Mouse (Mus musculus): Measurements from ENCODE around the gene Ipo13. TPM values are rescaled to one million over a fixed set of nuclear protein-coding genes. Genes with fewer than 3 reads are reported as not detected.

Gene Ipo13
- polyA plus RNA-seq, 1 experiment from 2014 or later = 22.5 TPM

GRCm38 (mm10) chr4:117878703-117879102 is 36.1 kb downstream of the Ipo13 start:
- Histone ChIP-seq H3K4me3 (replicated peaks) (no peak overlapping the region), H3K27me3 (peaks cover 37% of the 10 kb centered on the region), H3K27ac (no peak overlapping the region), H3K4me1 (replicated peaks) (peaks cover 13% of the 10 kb centered on the region), H3K36me3 (peaks cover 6% of the 10 kb centered on the region; the same call in 1 of the 2 replicates), H3K9me3 (replicated peaks) (no peaks in the 10 kb centered on the region), H3K9ac (no peak overlapping the region), H3K4me2 (no peak overlapping the region)
- 58% methylated on average over 5 of the region's 5 CpGs for WGBS (ENCODE audit: insufficient replicate concordance)
- no peak for DNase-seq
- ATAC-seq (ENCODE audit: low read depth) = no peak

- 66% methylated on average over 10 of the region's 10 CpGs for WGBS (ENCODE audit: insufficient replicate concordance)
- H3K4me3 ChIP-seq (replicated peaks) = no peak overlapping the region
- no peak overlapping the region for H3K9ac ChIP-seq
- no peak overlapping the region for H3K4me2 ChIP-seq
- no peaks in the 10 kb centered on the region for H3K9me3 ChIP-seq (replicated peaks)
- H3K27ac ChIP-seq = no peak overlapping the region
- DNase-seq (no peak), ATAC-seq (ENCODE audit: low read depth) (no peak)
- peaks cover 10% of the 10 kb centered on the region for H3K4me1 ChIP-seq (replicated peaks)
- H3K27me3 ChIP-seq = peaks cover 33% of the 10 kb centered on the region
- 0 out of 2 replicates have a peak, but pooled peaks cover 6% of the 10 kb centered on the region for H3K36me3 ChIP-seq
Observed at GRCm38 (mm10) chr4:117878301-117878700, 36.5 kb downstream of the Ipo13 start.

GRCm38 (mm10) chr4:117873615-117874014 is 41.2 kb downstream of the Ipo13 start:
- H3K36me3 ChIP-seq = peaks cover 24% of the 10 kb centered on the region
- WGBS (ENCODE audit: insufficient replicate concordance) = 86% methylated on average over 9 of the region's 9 CpGs
- H3K27ac ChIP-seq = no peak overlapping the region

GRCm38 (mm10) chr4:117872471-117872886 is 42.3 kb downstream of the Ipo13 start, which contains the start of gene Ccdc24:
Gene Ccdc24 (minus strand): TSS chr4:117872557.
- ATAC-seq (ENCODE audit: low read depth) (peak; percentile 52), DNase-seq (peak; percentile 57)
- Histone ChIP-seq H3K9me3 (replicated peaks) (no peaks in the 10 kb centered on the region), H3K36me3 (peaks cover 36% of the 10 kb centered on the region), H3K9ac (peak within 1 kb of the TSS; percentile 56), H3K4me1 (replicated peaks) (peaks cover 59% of the 10 kb centered on the region), H3K4me3 (replicated peaks) (peak within 1 kb of the TSS; percentile 43), H3K27ac (peak within 1 kb of the TSS; percentile 80), H3K4me2 (peak within 1 kb of the TSS; percentile 65), H3K27me3 (peaks cover 6% of the 10 kb centered on the region)
- WGBS (ENCODE audit: insufficient replicate concordance) = 17% methylated on average over 14 of the region's 14 CpGs

More at GRCm38 (mm10) chr4:117873615-117874014, 41.2 kb downstream of the Ipo13 start:
- DNase-seq (no peak), ATAC-seq (ENCODE audit: low read depth) (no peak)
- no peak overlapping the region for H3K4me2 ChIP-seq
- peaks cover 48% of the 10 kb centered on the region for H3K4me1 ChIP-seq (replicated peaks)
- no peak overlapping the region for H3K4me3 ChIP-seq (replicated peaks)
- no peak overlapping the region for H3K9ac ChIP-seq
- no peaks in the 10 kb centered on the region; the same call in 1 of the 2 replicates for H3K27me3 ChIP-seq
- no peaks in the 10 kb centered on the region for H3K9me3 ChIP-seq (replicated peaks)

- WGBS (ENCODE audit: insufficient replicate concordance) = 40% methylated on average over 7 of the region's 7 CpGs
- Histone ChIP-seq H3K9ac (peak overlapping the region; percentile 56), H3K4me2 (peak overlapping the region; percentile 65), H3K36me3 (peaks cover 43% of the 10 kb centered on the region), H3K4me3 (replicated peaks) (peak overlapping the region; percentile 43), H3K4me1 (replicated peaks) (peaks cover 66% of the 10 kb centered on the region), H3K27ac (peak overlapping the region; percentile 80), H3K9me3 (replicated peaks) (no peaks in the 10 kb centered on the region), H3K27me3 (peaks cover 9% of the 10 kb centered on the region)
- DNase-seq (peak; percentile 70), ATAC-seq (ENCODE audit: low read depth) (peak; percentile 58)
Observed at GRCm38 (mm10) chr4:117871787-117872186, 43.0 kb downstream of the Ipo13 start.

- Histone ChIP-seq H3K27me3 (peaks cover 9% of the 10 kb centered on the region), H3K9ac (peak overlapping the region; percentile 56; the same call in 1 of the 2 replicates), H3K4me2 (no peak overlapping the region), H3K36me3 (peaks cover 52% of the 10 kb centered on the region), H3K27ac (peak overlapping the region; percentile 80), H3K9me3 (replicated peaks) (no peaks in the 10 kb centered on the region), H3K4me3 (replicated peaks) (no peak overlapping the region), H3K4me1 (replicated peaks) (peaks cover 80% of the 10 kb centered on the region)
- 45% methylated on average over 1 of the region's 1 CpGs for WGBS (ENCODE audit: insufficient replicate concordance)
- DNase-seq = peak; percentile 39
- peak; percentile 38 for ATAC-seq (ENCODE audit: low read depth)
Observed at GRCm38 (mm10) chr4:117870437-117870836, 44.4 kb downstream of the Ipo13 start.

GRCm38 (mm10) chr4:117869317-117869716 is 45.5 kb downstream of the Ipo13 start:
- Histone ChIP-seq H3K36me3 (peaks cover 64% of the 10 kb centered on the region), H3K4me1 (replicated peaks) (peaks cover 81% of the 10 kb centered on the region), H3K4me3 (replicated peaks) (no peak overlapping the region), H3K27me3 (peaks cover 9% of the 10 kb centered on the region), H3K9me3 (replicated peaks) (no peaks in the 10 kb centered on the region), H3K9ac (no peak overlapping the region), H3K4me2 (no peak overlapping the region), H3K27ac (peak overlapping the region; percentile 80)
- DNase-seq = no peak
- ATAC-seq (ENCODE audit: low read depth) = no peak
- WGBS (ENCODE audit: insufficient replicate concordance) = 72% methylated on average over 9 of the region's 9 CpGs

- Histone ChIP-seq H3K36me3 (peaks cover 79% of the 10 kb centered on the region), H3K4me1 (replicated peaks) (peaks cover 79% of the 10 kb centered on the region), H3K9me3 (replicated peaks) (no peaks in the 10 kb centered on the region), H3K4me2 (0 out of 2 replicates have a peak overlapping the region, but pooled peaks have one; percentile 3), H3K27ac (peak overlapping the region; percentile 24; the same call in 1 of the 2 replicates), H3K9ac (no peak overlapping the region), H3K27me3 (peaks cover 9% of the 10 kb centered on the region), H3K4me3 (replicated peaks) (no peak overlapping the region)
- DNase-seq = peak; percentile 42
- no peak for ATAC-seq (ENCODE audit: low read depth)
- WGBS (ENCODE audit: insufficient replicate concordance) = 20% methylated on average over 24 of the region's 24 CpGs
Observed at GRCm38 (mm10) chr4:117867823-117868222, 47.0 kb downstream of the Ipo13 start.

GRCm38 (mm10) chr4:117867000-117867399 is 47.8 kb downstream of the Ipo13 start:
- Histone ChIP-seq H3K36me3 (peaks cover 87% of the 10 kb centered on the region), H3K4me2 (no peak overlapping the region), H3K4me1 (replicated peaks) (peaks cover 78% of the 10 kb centered on the region), H3K4me3 (replicated peaks) (no peak overlapping the region), H3K9me3 (replicated peaks) (no peaks in the 10 kb centered on the region), H3K27ac (no peak overlapping the region; the same call in 1 of the 2 replicates), H3K9ac (0 out of 2 replicates have a peak overlapping the region, but pooled peaks have one; percentile 11), H3K27me3 (peaks cover 9% of the 10 kb centered on the region)
- 33% methylated on average over 6 of the region's 6 CpGs for WGBS (ENCODE audit: insufficient replicate concordance)
- DNase-seq = no peak
- ATAC-seq (ENCODE audit: low read depth) = no peak

- DNase-seq (no peak), ATAC-seq (ENCODE audit: low read depth) (no peak)
- 86% methylated on average over 9 of the region's 9 CpGs for WGBS (ENCODE audit: insufficient replicate concordance)
- Histone ChIP-seq H3K36me3 (peaks cover 96% of the 10 kb centered on the region), H3K4me1 (replicated peaks) (peaks cover 70% of the 10 kb centered on the region), H3K27me3 (peaks cover 9% of the 10 kb centered on the region), H3K4me3 (replicated peaks) (no peak overlapping the region), H3K9ac (no peak overlapping the region), H3K4me2 (no peak overlapping the region), H3K9me3 (replicated peaks) (no peaks in the 10 kb centered on the region), H3K27ac (no peak overlapping the region; the same call in 1 of the 2 replicates)
Observed at GRCm38 (mm10) chr4:117866083-117866482, 48.7 kb downstream of the Ipo13 start.

GRCm38 (mm10) chr4:117862823-117863222 is 52.0 kb downstream of the Ipo13 start:
- Histone ChIP-seq H3K27ac (peak overlapping the region; percentile 36; the same call in 1 of the 2 replicates), H3K4me1 (replicated peaks) (peaks cover 63% of the 10 kb centered on the region), H3K4me3 (replicated peaks) (no peak overlapping the region), H3K9ac (no peak overlapping the region), H3K27me3 (peaks cover 6% of the 10 kb centered on the region; the same call in 1 of the 2 replicates), H3K4me2 (no peak overlapping the region), H3K36me3 (peaks cover 100% of the 10 kb centered on the region), H3K9me3 (replicated peaks) (no peaks in the 10 kb centered on the region)
- WGBS (ENCODE audit: insufficient replicate concordance) = 58% methylated on average over 4 of the region's 4 CpGs
- ATAC-seq (ENCODE audit: low read depth) (peak; percentile 43; the same call in 1 of the 2 replicates), DNase-seq (no peak)

GRCm38 (mm10) chr4:117860570-117860969 is 54.2 kb downstream of the Ipo13 start:
- Histone ChIP-seq H3K27ac (peak overlapping the region; percentile 25), H3K36me3 (peaks cover 100% of the 10 kb centered on the region), H3K9ac (no peak overlapping the region), H3K4me1 (replicated peaks) (peaks cover 56% of the 10 kb centered on the region), H3K4me2 (no peak overlapping the region), H3K27me3 (no peaks in the 10 kb centered on the region), H3K9me3 (replicated peaks) (no peaks in the 10 kb centered on the region), H3K4me3 (replicated peaks) (no peak overlapping the region)
- no peak for ATAC-seq (ENCODE audit: low read depth)
- WGBS (ENCODE audit: insufficient replicate concordance) = 88% methylated on average over 9 of the region's 9 CpGs
- no peak for DNase-seq
